Mouse (Mus musculus): ENCODE data around the gene Nos3. TPM values are rescaled to one million over a fixed set of nuclear protein-coding genes. Genes with fewer than 3 reads are reported as not detected.

Gene Nos3
- polyA plus RNA-seq, 1 experiment from 2014 or later, result 18.8 TPM

- Histone ChIP-seq H3K9me3 (no peaks in the 10 kb centered on the region), H3K36me3 (no peaks in the 10 kb centered on the region), H3K9ac (no peak overlapping the region), H3K27ac (no peak overlapping the region; the same call in 1 of the 2 replicates), H3K4me3 (no peak overlapping the region), H3K4me2 (peak overlapping the region; percentile 68), H3K27me3 (peaks cover 10% of the 10 kb centered on the region), H3K4me1 (peaks cover 34% of the 10 kb centered on the region)
- ATAC-seq (ENCODE audit: borderline replicate concordance, extremely low read depth, low FRiP score, low TSS enrichment), result no peak
- 37% methylated on average over 5 of the region's 5 CpGs for WGBS
These were observed 34.7 kb upstream of the Nos3 start for GRCm38 (mm10) chr5:24329965-24330298.

- H3K4me2 ChIP-seq, result no peak overlapping the region
- no peaks in the 10 kb centered on the region; the same call in 1 of the 2 replicates for H3K27me3 ChIP-seq
- no peak for ATAC-seq (ENCODE audit: borderline replicate concordance, extremely low read depth, low FRiP score, low TSS enrichment)
- H3K9me3 ChIP-seq, result no peaks in the 10 kb centered on the region
- no peak overlapping the region for H3K9ac ChIP-seq
- H3K4me1 ChIP-seq, result peaks cover 50% of the 10 kb centered on the region
- no peak overlapping the region for H3K27ac ChIP-seq
- 80% methylated on average over 4 of the region's 4 CpGs for WGBS
- no peak overlapping the region for H3K4me3 ChIP-seq
- no peaks in the 10 kb centered on the region for H3K36me3 ChIP-seq
These were observed 32.2 kb upstream of the Nos3 start for GRCm38 (mm10) chr5:24332401-24332800.

- Histone ChIP-seq H3K4me1 (peaks cover 49% of the 10 kb centered on the region), H3K9me3 (no peaks in the 10 kb centered on the region), H3K9ac (no peak overlapping the region), H3K36me3 (no peaks in the 10 kb centered on the region), H3K27ac (no peak overlapping the region), H3K4me3 (no peak overlapping the region), H3K27me3 (no peaks in the 10 kb centered on the region; the same call in 1 of the 2 replicates), H3K4me2 (no peak overlapping the region)
- 9% methylated on average over 3 of the region's 3 CpGs for WGBS
- peak; percentile 36; the same call in 1 of the 2 replicates for ATAC-seq (ENCODE audit: borderline replicate concordance, extremely low read depth, low FRiP score, low TSS enrichment)
These were observed 29.9 kb upstream of the Nos3 start for GRCm38 (mm10) chr5:24334749-24335148.

GRCm38 (mm10) chr5:24335888-24336511 is 28.6 kb upstream of the Nos3 start:
- H3K27ac ChIP-seq, result no peak overlapping the region
- H3K9me3 ChIP-seq, result no peaks in the 10 kb centered on the region
- no peak overlapping the region for H3K9ac ChIP-seq
- no peak overlapping the region for H3K4me2 ChIP-seq
- H3K36me3 ChIP-seq, result no peaks in the 10 kb centered on the region
- no peak overlapping the region for H3K4me3 ChIP-seq
- H3K27me3 ChIP-seq, result no peaks in the 10 kb centered on the region; the same call in 1 of the 2 replicates
- ATAC-seq (ENCODE audit: borderline replicate concordance, extremely low read depth, low FRiP score, low TSS enrichment), result peak; percentile 53; the same call in 1 of the 2 replicates
- peaks cover 45% of the 10 kb centered on the region for H3K4me1 ChIP-seq
- 21% methylated on average over 3 of the region's 3 CpGs for WGBS

GRCm38 (mm10) chr5:24337366-24337765 is 27.2 kb upstream of the Nos3 start:
- Histone ChIP-seq H3K4me2 (0 out of 2 replicates have a peak overlapping the region, but pooled peaks have one; percentile 23), H3K4me1 (peaks cover 51% of the 10 kb centered on the region), H3K27ac (0 out of 2 replicates have a peak overlapping the region, but pooled peaks have one; percentile 31), H3K9me3 (no peaks in the 10 kb centered on the region), H3K36me3 (no peaks in the 10 kb centered on the region), H3K4me3 (no peak overlapping the region), H3K9ac (no peak overlapping the region), H3K27me3 (no peaks in the 10 kb centered on the region)
- peak; percentile 87 for ATAC-seq (ENCODE audit: borderline replicate concordance, extremely low read depth, low FRiP score, low TSS enrichment)
- 9% methylated on average over 9 of the region's 9 CpGs for WGBS

- Histone ChIP-seq H3K27ac (0 out of 2 replicates have a peak overlapping the region, but pooled peaks have one; percentile 31), H3K9ac (no peak overlapping the region), H3K27me3 (no peaks in the 10 kb centered on the region), H3K36me3 (no peaks in the 10 kb centered on the region), H3K4me3 (no peak overlapping the region), H3K4me2 (no peak overlapping the region), H3K4me1 (peaks cover 56% of the 10 kb centered on the region), H3K9me3 (no peaks in the 10 kb centered on the region)
- ATAC-seq (ENCODE audit: borderline replicate concordance, extremely low read depth, low FRiP score, low TSS enrichment), result no peak; the same call in 1 of the 2 replicates
- WGBS, result 19% methylated on average over 2 of the region's 2 CpGs
These were observed 26.8 kb upstream of the Nos3 start for GRCm38 (mm10) chr5:24337821-24338220.

- Histone ChIP-seq H3K27me3 (0 out of 2 replicates have a peak, but pooled peaks cover 4% of the 10 kb centered on the region), H3K4me3 (no peak overlapping the region), H3K4me2 (no peak overlapping the region), H3K36me3 (no peaks in the 10 kb centered on the region), H3K9me3 (no peaks in the 10 kb centered on the region), H3K4me1 (peaks cover 56% of the 10 kb centered on the region), H3K27ac (0 out of 2 replicates have a peak overlapping the region, but pooled peaks have one; percentile 15), H3K9ac (no peak overlapping the region)
- no peak for ATAC-seq (ENCODE audit: borderline replicate concordance, extremely low read depth, low FRiP score, low TSS enrichment)
- WGBS, result 65% methylated on average over 14 of the region's 14 CpGs
These were observed 22.2 kb upstream of the Nos3 start for GRCm38 (mm10) chr5:24342205-24342963.

- Histone ChIP-seq H3K4me2 (no peak overlapping the region), H3K9ac (no peak overlapping the region), H3K9me3 (no peaks in the 10 kb centered on the region), H3K27ac (no peak overlapping the region), H3K4me3 (no peak overlapping the region), H3K36me3 (no peaks in the 10 kb centered on the region), H3K27me3 (0 out of 2 replicates have a peak, but pooled peaks cover 6% of the 10 kb centered on the region), H3K4me1 (peaks cover 56% of the 10 kb centered on the region)
- 39% methylated on average over 8 of the region's 8 CpGs for WGBS
- no peak for ATAC-seq (ENCODE audit: borderline replicate concordance, extremely low read depth, low FRiP score, low TSS enrichment)
These were observed 21.6 kb upstream of the Nos3 start for GRCm38 (mm10) chr5:24342966-24343365.

- no peaks in the 10 kb centered on the region for H3K36me3 ChIP-seq
- no peak overlapping the region for H3K27ac ChIP-seq
- no peak overlapping the region for H3K9ac ChIP-seq
- no peak overlapping the region for H3K4me3 ChIP-seq
- H3K4me2 ChIP-seq, result no peak overlapping the region
- peaks cover 56% of the 10 kb centered on the region for H3K4me1 ChIP-seq
- H3K9me3 ChIP-seq, result no peaks in the 10 kb centered on the region
- 0 out of 2 replicates have a peak, but pooled peaks cover 7% of the 10 kb centered on the region for H3K27me3 ChIP-seq
- ATAC-seq (ENCODE audit: borderline replicate concordance, extremely low read depth, low FRiP score, low TSS enrichment), result no peak
These were observed 21.2 kb upstream of the Nos3 start for GRCm38 (mm10) chr5:24343379-24343778.

- WGBS, result 31% methylated on average over 2 of the region's 2 CpGs
- ATAC-seq (ENCODE audit: borderline replicate concordance, extremely low read depth, low FRiP score, low TSS enrichment), result no peak
- H3K4me2 ChIP-seq, result peak overlapping the region; percentile 45
- peaks cover 8% of the 10 kb centered on the region for H3K27me3 ChIP-seq
- no peaks in the 10 kb centered on the region for H3K9me3 ChIP-seq
- no peak overlapping the region for H3K9ac ChIP-seq
- H3K27ac ChIP-seq, result peak overlapping the region; percentile 70; the same call in 1 of the 2 replicates
- H3K4me3 ChIP-seq, result no peak overlapping the region
- H3K4me1 ChIP-seq, result peaks cover 59% of the 10 kb centered on the region
- H3K36me3 ChIP-seq, result no peaks in the 10 kb centered on the region
These were observed 20.6 kb upstream of the Nos3 start for GRCm38 (mm10) chr5:24343977-24344436.

GRCm38 (mm10) chr5:24344477-24345051 is 20.0 kb upstream of the Nos3 start:
- no peaks in the 10 kb centered on the region for H3K36me3 ChIP-seq
- peaks cover 14% of the 10 kb centered on the region for H3K27me3 ChIP-seq
- H3K4me1 ChIP-seq, result peaks cover 65% of the 10 kb centered on the region
- ATAC-seq (ENCODE audit: borderline replicate concordance, extremely low read depth, low FRiP score, low TSS enrichment), result peak; percentile 79
- H3K9me3 ChIP-seq, result no peaks in the 10 kb centered on the region
- H3K4me2 ChIP-seq, result peak overlapping the region; percentile 45
- 18% methylated on average over 12 of the region's 12 CpGs for WGBS
- no peak overlapping the region for H3K4me3 ChIP-seq
- H3K27ac ChIP-seq, result peak overlapping the region; percentile 70
- H3K9ac ChIP-seq, result no peak overlapping the region

- H3K4me2 ChIP-seq, result no peak overlapping the region
- H3K27ac ChIP-seq, result no peak overlapping the region
- no peak overlapping the region for H3K4me3 ChIP-seq
- no peaks in the 10 kb centered on the region for H3K9me3 ChIP-seq
- peaks cover 26% of the 10 kb centered on the region for H3K27me3 ChIP-seq
- H3K9ac ChIP-seq, result no peak overlapping the region
- H3K4me1 ChIP-seq, result peaks cover 81% of the 10 kb centered on the region
- H3K36me3 ChIP-seq, result no peaks in the 10 kb centered on the region
- no peak for ATAC-seq (ENCODE audit: borderline replicate concordance, extremely low read depth, low FRiP score, low TSS enrichment)
- 81% methylated on average over 7 of the region's 7 CpGs for WGBS
These were observed 18.3 kb upstream of the Nos3 start for GRCm38 (mm10) chr5:24346313-24346712.
